Mouse (Mus musculus) brain, embryonic 14.5 days (tissue): ENCODE measurements at regions not wholly inside any gene's neighbourhood (a gene's known extent, or its start where the extent isn't known, plus 50 kb on each side); places are given as distances from the start of the nearest gene placed in this dataset.

Experiments used
- CTCF ChIP-seq: fragments of 200-500 bp; IDR thresholded peaks from 2 replicates; pipeline ENCODE4 v1.5.1; 2012; ENCODE audit warnings: inconsistent platforms, mild to moderate bottlenecking, moderate library complexity, borderline replicate concordance; ENCODE audit not compliant: insufficient read depth, insufficient read length; ENCODE audit errors: extremely low read depth
- POLR2A ChIP-seq: fragments of 200-500 bp; IDR thresholded peaks from 2 replicates; pipeline ENCODE4 v1.6.1; 2012; ENCODE audit warnings: mild to moderate bottlenecking, inconsistent platforms, borderline replicate concordance; ENCODE audit not compliant: poor library complexity, insufficient read depth, insufficient read length, severe bottlenecking; ENCODE audit errors: extremely low read depth

GRCm38 (mm10) chr14:109958008-109958407, 796.9 kb downstream of the Slitrk6 start:
- TF ChIP-seq POLR2A: no peak
- no peak for TF ChIP-seq CTCF
